Mouse (Mus musculus): Measurements from ENCODE around the gene Utp11.

GRCm38 (mm10) chr4:124694572-124694971 lies 1.2 kb upstream of the Utp11 start:
- TF ChIP-seq HCFC1 (IDR thresholded peaks at IDR 0.05; ENCODE audit: borderline replicate concordance, insufficient read depth, low read length) (no peak), CHD2 (IDR thresholded peaks at IDR 0.05; ENCODE audit: low read depth, low read length) (no peak), ZC3H11A (IDR thresholded peaks at IDR 0.05; ENCODE audit: borderline replicate concordance, low read depth, low read length) (no peak), MAFK (IDR thresholded peaks at IDR 0.05; ENCODE audit: insufficient read depth, low read depth, low read length) (no peak), ZNF384 (IDR thresholded peaks at IDR 0.05; ENCODE audit: low read depth, low read length) (no peak)
